Mouse (Mus musculus) forebrain, embryonic 14.5 days (tissue): ENCODE results near the gene Rusc2. TPM values are rescaled to one million over a fixed set of nuclear protein-coding genes. Genes with fewer than 3 reads are reported as not detected.

ENCODE experiments used
- ATAC-seq: fragments of 200-750 bp; cut with Nextera tagmentation; 2 replicates; pipeline ENCODE4 v1.8.0; 2017; ENCODE audit warnings: mild to moderate bottlenecking, moderate library complexity
- DNase-seq: peaks from one replicate; pipeline ENCODE4 v3.0.0-alpha.2; 2015; ENCODE audit warnings: low spot score
- H3K27ac ChIP-seq: fragments of 300-500 bp; sonication (generic); 2 replicates; pipeline ENCODE4 v1.5.1; 2014; ENCODE audit warnings: low read depth, mild to moderate bottlenecking, control low read depth, low read length, moderate library complexity
- H3K27me3 ChIP-seq: fragments of 300-500 bp; sonication (generic); replicated peaks from 2 replicates; pipeline ENCODE4 v1.6.1; 2014; ENCODE audit warnings: low read length, control low read depth, mixed read lengths; ENCODE audit not compliant: control insufficient read depth, insufficient read depth
- H3K36me3 ChIP-seq: fragments of 300-500 bp; sonication (generic); 2 replicates; pipeline ENCODE4 v1.6.1; 2014; ENCODE audit warnings: low read length, control low read depth; ENCODE audit not compliant: control insufficient read depth, insufficient read depth
- H3K4me1 ChIP-seq: fragments of 300-500 bp; sonication (generic); 2 replicates; pipeline ENCODE4 v1.6.1; 2014; ENCODE audit warnings: antibody characterized with exemption, low read length, control low read depth; ENCODE audit not compliant: control insufficient read depth, insufficient read depth
- H3K4me2 ChIP-seq: fragments of 300-500 bp; sonication (generic); 2 replicates; pipeline ENCODE4 v1.6.1; 2014; ENCODE audit warnings: mild to moderate bottlenecking, control low read depth, low read length
- H3K4me3 ChIP-seq: fragments of 300-500 bp; sonication (generic); 2 replicates; pipeline ENCODE4 v1.5.1; 2014; ENCODE audit warnings: low read depth, low read length, control low read depth
- H3K9ac ChIP-seq: fragments of 300-500 bp; sonication (generic); 2 replicates; pipeline ENCODE4 v1.6.1; 2014; ENCODE audit warnings: mild to moderate bottlenecking, low read length, control low read depth, moderate library complexity
- H3K9me3 ChIP-seq: fragments of 300-500 bp; sonication (generic); replicated peaks from 2 replicates; pipeline ENCODE4 v1.6.1; 2016; ENCODE audit warnings: low read length, control low read depth, mixed read lengths; ENCODE audit not compliant: control insufficient read depth
- WGBS: fragments of 180-500 bp; shearing (Covaris S2); extraction: QIAGEN DNeasy Blood & Tissue Kit; methylation state at CpG from one replicate; pipeline ENCODE4 v1.1.7; 2014; 5-methylcytosine and 5-hydroxymethylcytosine counted together
- polyA plus RNA-seq: library from polyadenylated mRNA; unstranded; fragments of >200 nt; fragmentation: Nextera tagmentation; extraction: Ambion mirVana; gene quantifications from 2 replicates; pipeline ENCODE4 v1.2.1, GENCODE M21; 2014

The Rusc2 gene
- polyA plus RNA-seq, 1 experiment from 2014 or later, result 47.8 TPM

DNA sequence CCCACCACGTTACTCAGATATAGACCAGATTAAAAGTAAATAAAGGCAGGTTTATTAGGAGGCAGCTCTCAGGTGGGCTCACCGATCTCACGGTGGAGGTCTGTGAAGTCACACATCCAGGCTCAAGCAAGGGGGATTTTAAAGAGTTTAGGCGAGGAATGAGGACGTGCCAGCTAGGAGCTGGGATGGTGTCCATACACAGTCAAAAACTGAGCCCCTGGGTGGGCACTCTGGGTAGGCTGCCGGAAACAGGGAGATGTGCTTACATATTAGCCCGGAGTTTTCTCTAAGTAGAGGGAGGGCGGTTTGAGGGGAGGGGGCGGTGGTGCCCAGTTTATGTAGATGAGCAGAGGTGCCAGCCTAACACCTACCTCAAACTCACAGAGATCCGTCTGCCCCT, 828 bp upstream of the Rusc2 start:
- H3K36me3 ChIP-seq, result no peaks in the 10 kb centered on the region
- peak overlapping the region; percentile 80 for H3K9ac ChIP-seq
- H3K4me3 ChIP-seq, result peak overlapping the region; percentile 64
- ATAC-seq (peak; percentile 8; the same call in 1 of the 2 replicates), DNase-seq (no peak)
- no peak overlapping the region for H3K27ac ChIP-seq
- H3K4me1 ChIP-seq, result peaks cover 8% of the 10 kb centered on the region
- no peaks in the 10 kb centered on the region for H3K9me3 ChIP-seq
- 51% methylated on average over 10 of the region's 10 CpGs for WGBS
- no peaks in the 10 kb centered on the region for H3K27me3 ChIP-seq
- peak overlapping the region; percentile 93 for H3K4me2 ChIP-seq

- no peaks in the 10 kb centered on the region for H3K27me3 ChIP-seq
- peak overlapping the region; percentile 80 for H3K9ac ChIP-seq
- DNase-seq, result no peak
- 6% methylated on average over 26 of the region's 33 CpGs for WGBS
- H3K36me3 ChIP-seq, result no peaks in the 10 kb centered on the region
- H3K9me3 ChIP-seq, result no peaks in the 10 kb centered on the region
- H3K4me3 ChIP-seq, result peak overlapping the region; percentile 64
- peak; percentile 82 for ATAC-seq
- peak overlapping the region; percentile 27; the same call in 1 of the 2 replicates for H3K27ac ChIP-seq
- peaks cover 8% of the 10 kb centered on the region for H3K4me1 ChIP-seq
- H3K4me2 ChIP-seq, result peak overlapping the region; percentile 93
Observed at GRCm38 (mm10) chr4:43382155-43383020, 609 bp downstream of the Rusc2 start.

DNA sequence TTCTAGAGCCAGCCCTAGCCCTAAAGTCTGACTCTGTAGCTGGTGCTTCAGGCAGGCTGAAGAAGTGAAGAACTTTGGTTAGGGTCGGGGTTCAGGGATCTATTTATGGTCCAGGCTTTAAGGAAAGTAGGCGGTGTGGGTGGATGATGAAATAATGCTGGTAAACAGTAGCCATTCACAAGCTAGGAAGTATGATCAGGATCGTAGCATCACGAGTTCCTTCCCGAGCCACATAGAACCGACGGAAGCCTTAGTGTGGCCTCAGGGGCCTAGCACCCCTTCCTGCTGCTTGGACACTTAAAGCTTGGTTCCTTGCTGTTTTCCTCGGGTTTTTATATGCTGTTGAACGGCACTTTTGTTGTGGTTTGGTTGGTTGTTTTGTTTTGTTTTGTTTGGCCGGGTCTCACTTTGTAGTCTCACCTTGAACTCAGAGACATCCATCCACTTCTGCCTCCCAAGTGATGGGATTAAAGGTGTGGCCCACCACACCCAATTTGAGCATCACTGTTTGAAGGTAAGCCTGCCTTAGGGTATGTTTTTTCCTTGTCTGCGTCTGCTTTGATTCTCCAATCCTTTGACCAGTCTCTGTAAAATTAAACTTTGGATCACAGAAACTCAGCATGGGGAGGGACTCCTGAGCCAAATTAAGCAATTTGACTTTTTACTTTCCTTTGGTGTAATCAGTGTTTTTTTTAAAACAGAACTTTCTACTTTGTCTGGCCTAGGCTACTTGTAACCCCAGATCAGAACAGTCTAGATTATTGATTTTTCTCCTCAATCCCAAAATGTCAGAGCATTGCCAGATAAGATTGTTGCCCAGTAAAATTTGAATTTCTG, 1.7 kb downstream of the Rusc2 start:
- 76% methylated on average over 11 of the region's 11 CpGs for WGBS
- ATAC-seq, result no peak

DNA sequence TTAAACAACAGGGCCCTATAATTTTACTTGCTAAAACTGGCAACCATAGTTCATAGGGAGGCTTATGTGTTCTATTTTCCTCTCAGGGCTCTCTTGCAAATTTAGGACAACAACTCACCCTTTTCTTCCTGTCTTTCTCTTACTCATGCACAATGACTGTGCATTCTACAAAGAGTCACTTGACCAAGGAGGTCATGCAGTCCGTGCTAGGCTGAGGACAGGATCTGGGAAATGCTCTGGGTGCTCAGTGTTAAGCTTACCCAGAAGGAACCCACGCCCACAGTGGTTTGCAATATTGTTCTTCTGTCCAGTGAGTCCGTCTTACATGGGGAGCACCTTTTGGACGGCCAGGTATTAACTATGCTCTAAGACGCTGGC, 2.3 kb downstream of the Rusc2 start:
- no peak for ATAC-seq

More for the DNA sequence above, 1.7 kb downstream of the Rusc2 start:
- no peaks in the 10 kb centered on the region for H3K9me3 ChIP-seq
- peak overlapping the region; percentile 64 for H3K4me3 ChIP-seq
- peaks cover 8% of the 10 kb centered on the region for H3K4me1 ChIP-seq
- H3K4me2 ChIP-seq, result peak overlapping the region; percentile 93
- H3K27me3 ChIP-seq, result no peaks in the 10 kb centered on the region
- no peak overlapping the region for H3K9ac ChIP-seq
- H3K27ac ChIP-seq, result no peak overlapping the region
- no peaks in the 10 kb centered on the region for H3K36me3 ChIP-seq
- DNase-seq, result no peak

DNA sequence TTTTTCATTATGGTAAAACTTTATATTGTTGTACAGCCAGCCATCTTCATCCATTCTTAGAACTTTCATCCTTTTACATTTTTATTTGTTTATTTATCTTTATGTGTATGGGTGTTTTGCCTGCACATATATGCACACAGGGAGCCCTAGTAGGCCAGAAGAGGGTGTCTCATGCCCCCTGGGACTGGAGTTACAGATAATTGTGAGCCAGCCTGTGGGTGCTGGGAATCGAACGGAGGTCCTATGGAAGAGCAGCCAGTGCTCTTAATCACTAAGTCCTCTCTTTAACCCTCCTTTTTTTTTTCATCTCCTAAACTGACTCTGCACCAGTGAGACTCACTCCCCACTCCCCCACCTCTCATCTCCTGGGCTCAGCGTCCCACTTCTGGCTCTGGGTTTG, 2.8 kb downstream of the Rusc2 start:
- peaks cover 8% of the 10 kb centered on the region for H3K4me1 ChIP-seq
- no peak for DNase-seq
- no peak overlapping the region for H3K9ac ChIP-seq
- no peak for ATAC-seq
- no peaks in the 10 kb centered on the region for H3K9me3 ChIP-seq
- no peak overlapping the region for H3K4me2 ChIP-seq
- no peak overlapping the region for H3K27ac ChIP-seq
- H3K27me3 ChIP-seq, result no peaks in the 10 kb centered on the region
- H3K4me3 ChIP-seq, result no peak overlapping the region
- WGBS, result 83% methylated on average over 3 of the region's 3 CpGs
- H3K36me3 ChIP-seq, result no peaks in the 10 kb centered on the region

More for the DNA sequence above, 2.3 kb downstream of the Rusc2 start:
- Histone ChIP-seq H3K4me3 (no peak overlapping the region), H3K9ac (no peak overlapping the region), H3K9me3 (no peaks in the 10 kb centered on the region), H3K36me3 (no peaks in the 10 kb centered on the region), H3K4me1 (peaks cover 8% of the 10 kb centered on the region), H3K27ac (no peak overlapping the region), H3K4me2 (no peak overlapping the region), H3K27me3 (no peaks in the 10 kb centered on the region)
- WGBS, result 87% methylated on average over 5 of the region's 5 CpGs
- no peak for DNase-seq

DNA sequence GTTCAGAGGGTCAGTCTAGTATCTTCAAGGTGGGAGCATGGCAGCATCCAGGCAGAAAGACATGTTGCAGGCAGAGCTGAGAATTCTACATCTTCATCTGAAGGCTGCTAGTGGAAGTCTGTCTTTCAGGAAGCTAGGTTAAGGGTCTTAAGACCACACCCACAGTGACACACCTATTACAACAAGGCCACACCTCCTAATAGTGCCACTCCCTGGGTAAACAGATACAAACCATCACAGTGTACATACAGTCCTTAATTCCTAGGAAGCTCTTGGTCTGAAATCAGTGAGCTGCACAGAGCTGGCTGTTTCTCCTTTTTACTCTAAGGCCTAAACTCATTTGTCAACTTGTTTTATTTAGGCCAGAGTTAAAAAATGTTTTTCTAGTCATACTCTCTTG, 5.2 kb downstream of the Rusc2 start:
- no peaks in the 10 kb centered on the region for H3K9me3 ChIP-seq
- H3K36me3 ChIP-seq, result no peaks in the 10 kb centered on the region
- no peak overlapping the region for H3K4me2 ChIP-seq
- no peak overlapping the region for H3K4me3 ChIP-seq
- H3K4me1 ChIP-seq, result no peaks in the 10 kb centered on the region
- DNase-seq, result no peak
- ATAC-seq, result no peak
- H3K27me3 ChIP-seq, result no peaks in the 10 kb centered on the region
- H3K9ac ChIP-seq, result no peak overlapping the region
- H3K27ac ChIP-seq, result no peak overlapping the region

- ATAC-seq, result no peak
- H3K36me3 ChIP-seq, result no peaks in the 10 kb centered on the region
- H3K4me2 ChIP-seq, result no peak overlapping the region
- DNase-seq, result no peak
- 76% methylated on average over 2 of the region's 2 CpGs for WGBS
- no peak overlapping the region for H3K9ac ChIP-seq
- no peak overlapping the region for H3K27ac ChIP-seq
- H3K9me3 ChIP-seq, result no peaks in the 10 kb centered on the region
- H3K4me3 ChIP-seq, result no peak overlapping the region
- no peaks in the 10 kb centered on the region for H3K4me1 ChIP-seq
- H3K27me3 ChIP-seq, result no peaks in the 10 kb centered on the region
Observed at GRCm38 (mm10) chr4:43389390-43389789, 7.6 kb downstream of the Rusc2 start.

DNA sequence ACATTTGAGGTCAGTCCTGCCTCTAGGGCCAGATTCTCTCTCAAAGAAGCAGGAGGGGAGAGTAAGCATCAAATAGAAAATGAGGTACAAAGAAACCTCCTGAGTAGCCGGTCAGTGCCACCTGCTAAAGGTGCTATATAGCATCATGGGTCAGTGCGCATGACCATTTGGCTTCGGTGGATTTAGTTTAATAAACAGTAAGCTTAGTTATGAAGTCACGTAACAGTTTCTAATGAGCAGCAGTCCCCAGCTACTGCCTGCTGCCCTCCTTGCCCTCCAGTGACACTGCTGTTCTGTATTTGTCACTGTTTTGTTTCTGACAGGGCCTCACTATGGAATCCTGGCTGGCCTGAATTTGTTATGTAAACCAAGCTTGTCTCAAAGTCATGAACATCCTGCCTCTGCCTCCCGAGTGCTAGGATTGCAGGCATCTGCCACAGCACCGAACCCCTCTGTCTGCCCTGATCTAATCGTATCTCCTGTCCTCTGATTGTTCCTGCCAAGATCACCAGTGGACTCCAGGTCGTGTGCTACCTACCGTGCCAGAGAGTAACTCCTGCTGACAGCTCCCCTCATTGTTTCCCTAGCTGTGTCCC, 8.2 kb downstream of the Rusc2 start:
- Histone ChIP-seq H3K4me3 (no peak overlapping the region), H3K36me3 (no peaks in the 10 kb centered on the region), H3K4me2 (no peak overlapping the region), H3K4me1 (no peaks in the 10 kb centered on the region), H3K9me3 (no peaks in the 10 kb centered on the region), H3K9ac (no peak overlapping the region), H3K27ac (no peak overlapping the region), H3K27me3 (no peaks in the 10 kb centered on the region)
- DNase-seq (no peak), ATAC-seq (no peak)
- 68% methylated on average over 9 of the region's 9 CpGs for WGBS
